Mouse (Mus musculus): Measurements from ENCODE around the gene Tmem164.

- no peak for TF ChIP-seq TCF12 (IDR thresholded peaks at IDR 0.05; ENCODE audit: insufficient read depth, poor library complexity, severe bottlenecking)
- TF ChIP-seq POLR2A (IDR thresholded peaks at IDR 0.05; ENCODE audit: insufficient read length, low read depth): no peak
- TF ChIP-seq CEBPB (IDR thresholded peaks at IDR 0.05; ENCODE audit: insufficient read depth, poor library complexity, severe bottlenecking): no peak
- TF ChIP-seq MYOD1 (IDR thresholded peaks at IDR 0.05; ENCODE audit: control insufficient read depth in 1 of 3, insufficient read length in 2 of 3, low read depth in 2 of 3): no peak
- TF ChIP-seq TCF3 (IDR thresholded peaks at IDR 0.05; ENCODE audit: insufficient read length, low read depth): no peak
- TF ChIP-seq MAX (IDR thresholded peaks at IDR 0.05; ENCODE audit: low read depth): no peak
- TF ChIP-seq E2F4 (IDR thresholded peaks at IDR 0.05; ENCODE audit: insufficient read depth): no peak
Measured at GRCm38 (mm10) chrX:142647202-142647601, 34.0 kb upstream of the Tmem164 start.

All from myocyte (in vitro differentiated cells).